ENCODE assay signal across 13 mouse cellular contexts in the genomic region with DNA sequence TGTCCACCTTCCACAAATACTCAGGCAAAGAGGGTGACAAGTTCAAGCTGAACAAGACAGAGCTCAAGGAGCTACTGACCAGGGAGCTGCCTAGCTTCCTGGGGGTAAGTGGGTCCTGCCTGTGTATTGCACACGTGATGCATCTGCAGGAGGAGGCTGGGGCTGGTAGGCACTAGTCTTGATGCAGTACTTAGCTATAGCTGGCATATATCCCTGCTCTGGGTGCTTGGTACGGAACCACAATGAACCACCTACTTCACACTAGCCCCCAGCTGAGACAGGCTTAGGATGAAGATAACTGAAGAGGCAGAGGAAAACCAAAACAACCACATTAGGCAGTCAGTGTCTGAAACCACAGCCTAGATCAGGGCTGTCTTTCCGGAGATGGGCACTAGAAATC. TPM values are rescaled to one million over a fixed set of nuclear protein-coding genes. Genes with fewer than 3 reads are reported as not detected.
A peak's percentile ranks its signal among the peaks of the same experiment; 100 is the strongest.
DNase-seq lines count a peak whose midpoint lies in the region; ATAC-seq and TF ChIP-seq lines count a peak whose summit lies in the region.
"Had no signal": no experiment of that assay in that cellular context is flagged by ENCODE, and none has a peak within 500 bp of the region (broad histone marks: within the 10 kb centered on the region; RNA-seq: fewer than 3 reads in every experiment).

No protein-coding gene starts in this region.

- no peaks in the 10 kb centered on the region for H3K9me3 ChIP-seq in intestine, embryonic 14.5 days (ENCODE audit: control insufficient read depth, low read length)
- no peaks in the 10 kb centered on the region for H3K9me3 ChIP-seq in intestine, postnatal 0 days (ENCODE audit: control insufficient read depth)
- no peaks in the 10 kb centered on the region for H3K9me3 ChIP-seq in embryonic facial prominence, embryonic 15.5 days (replicated peaks)
- H3K9me3 ChIP-seq in hindbrain, embryonic 12.5 days (replicated peaks): no peaks in the 10 kb centered on the region
- H3K9me3 ChIP-seq: G1E; liver, embryonic 12.5 days had no signal

- H3K27ac ChIP-seq in intestine, embryonic 14.5 days (ENCODE audit: low read depth): peak overlapping the region; percentile 40
- H3K27ac ChIP-seq in intestine, postnatal 0 days (ENCODE audit: low read depth, low read length): no peak overlapping the region
- peak overlapping the region; percentile 92 for H3K27ac ChIP-seq in embryonic facial prominence, embryonic 15.5 days (replicated peaks)
- no peak overlapping the region for H3K27ac ChIP-seq in hindbrain, embryonic 12.5 days
- H3K27ac ChIP-seq: liver, embryonic 12.5 days had no signal

- no peak for ATAC-seq in intestine, embryonic 14.5 days (replicated peaks; ENCODE audit: low FRiP score, low TSS enrichment, low read depth)
- ATAC-seq in intestine, postnatal 0 days: no peak
- peak; percentile 45 for ATAC-seq in CD4-positive, CD25-positive, alpha-beta regulatory T cell, adult 4 months
- no peak for ATAC-seq in embryonic facial prominence, embryonic 15.5 days (ENCODE audit: insufficient number of reproducible peaks, low FRiP score, low TSS enrichment, low read depth)
- peak; percentile 19; the same call in 1 of the 2 replicates for ATAC-seq in megakaryocyte progenitor cell, adult 5-6 weeks (replicated peaks; ENCODE audit: poor library complexity)
- ATAC-seq in hindbrain, embryonic 12.5 days (ENCODE audit: low FRiP score): no peak
- no peak for ATAC-seq in cerebellum, adult (ENCODE audit: insufficient number of reproducible peaks, low FRiP score, low TSS enrichment)
- ATAC-seq: liver, embryonic 12.5 days had no signal

- H3K27me3 ChIP-seq in intestine, embryonic 14.5 days (replicated peaks; ENCODE audit: control insufficient read depth, insufficient read depth, low read length): no peaks in the 10 kb centered on the region
- H3K27me3 ChIP-seq in intestine, postnatal 0 days (replicated peaks; ENCODE audit: control insufficient read depth, insufficient read depth, low read length): no peaks in the 10 kb centered on the region
- H3K27me3 ChIP-seq in embryonic facial prominence, embryonic 15.5 days: no peaks in the 10 kb centered on the region
- no peaks in the 10 kb centered on the region for H3K27me3 ChIP-seq in hindbrain, embryonic 12.5 days
- H3K27me3 ChIP-seq: liver, embryonic 12.5 days had no signal

- H3K9ac ChIP-seq in intestine, embryonic 14.5 days (ENCODE audit: low read length): no peak overlapping the region
- H3K9ac ChIP-seq in intestine, postnatal 0 days (ENCODE audit: low read depth, low read length): no peak overlapping the region
- no peak overlapping the region for H3K9ac ChIP-seq in embryonic facial prominence, embryonic 15.5 days
- H3K9ac ChIP-seq in hindbrain, embryonic 12.5 days: no peak overlapping the region
- H3K9ac ChIP-seq: liver, embryonic 12.5 days had no signal

- H3K4me2 ChIP-seq in intestine, embryonic 14.5 days (ENCODE audit: low read length): no peak overlapping the region
- no peak overlapping the region for H3K4me2 ChIP-seq in intestine, postnatal 0 days (replicated peaks; ENCODE audit: low read depth)
- no peak overlapping the region for H3K4me2 ChIP-seq in embryonic facial prominence, embryonic 15.5 days (replicated peaks)
- no peak overlapping the region for H3K4me2 ChIP-seq in hindbrain, embryonic 12.5 days (replicated peaks)
- H3K4me2 ChIP-seq: liver, embryonic 12.5 days had no signal

- 84% methylated on average over 3 of the region's 3 CpGs for WGBS in intestine, embryonic 14.5 days
- 87% methylated on average over 3 of the region's 3 CpGs for WGBS in intestine, postnatal 0 days
- WGBS in embryonic facial prominence, embryonic 15.5 days: 63% methylated on average over 3 of the region's 3 CpGs
- WGBS in hindbrain, embryonic 12.5 days: 87% methylated on average over 3 of the region's 3 CpGs

- H3K36me3 ChIP-seq in intestine, embryonic 14.5 days (ENCODE audit: control insufficient read depth, insufficient read depth, low read length): no peaks in the 10 kb centered on the region
- H3K36me3 ChIP-seq in intestine, postnatal 0 days (ENCODE audit: control insufficient read depth, insufficient read depth): no peaks in the 10 kb centered on the region
- H3K36me3 ChIP-seq in embryonic facial prominence, embryonic 15.5 days: no peaks in the 10 kb centered on the region
- no peaks in the 10 kb centered on the region for H3K36me3 ChIP-seq in hindbrain, embryonic 12.5 days
- H3K36me3 ChIP-seq: G1E; liver, embryonic 12.5 days had no signal

- DNase-seq in intestine, embryonic 14.5 days (ENCODE audit: low spot score): no peak
- no peak for DNase-seq in kidney, postnatal 4 days

- TF ChIP-seq CTCF in intestine, postnatal 0 days (IDR thresholded peaks at IDR 0.05; ENCODE audit: low read depth): no peak

- peaks cover 23% of the 10 kb centered on the region for H3K4me1 ChIP-seq in intestine, embryonic 14.5 days (replicated peaks; ENCODE audit: control insufficient read depth, insufficient read depth, low read length)
- no peaks in the 10 kb centered on the region for H3K4me1 ChIP-seq in intestine, postnatal 0 days (replicated peaks; ENCODE audit: control insufficient read depth, insufficient read depth, low read length)
- peaks cover 70% of the 10 kb centered on the region for H3K4me1 ChIP-seq in embryonic facial prominence, embryonic 15.5 days
- H3K4me1 ChIP-seq in hindbrain, embryonic 12.5 days: peaks cover 4% of the 10 kb centered on the region; the same call in 1 of the 2 replicates

- no peak overlapping the region for H3K4me3 ChIP-seq in intestine, embryonic 14.5 days (ENCODE audit: low read depth, low read length)
- no peak overlapping the region for H3K4me3 ChIP-seq in intestine, postnatal 0 days (ENCODE audit: low read depth, low read length)
- H3K4me3 ChIP-seq in embryonic facial prominence, embryonic 15.5 days (replicated peaks): no peak overlapping the region
- H3K4me3 ChIP-seq in hindbrain, embryonic 12.5 days: no peak overlapping the region
- H3K4me3 ChIP-seq: liver, embryonic 12.5 days had no signal

RNA-seq across cellular contexts. Expression of gene S100a4, which starts 1.5 kb away (rescaled TPM):
- 4.1 and 5.3 TPM in 2 replicates for polyA plus RNA-seq in intestine, embryonic 14.5 days (2014; fragmentation: Nextera tagmentation; extraction: Ambion mirVana)
- 8.6 and 8.7 TPM in 2 replicates for polyA plus RNA-seq in intestine, postnatal 0 days (2015; fragmentation: Nextera tagmentation; extraction: Ambion mirVana)
- 100 to 1,000 TPM in 1 of 2 experiments, 10 to 100 TPM in 1; 74.9 to 104 TPM for polyA plus RNA-seq in CD4-positive, CD25-positive, alpha-beta regulatory T cell, adult 4 months (2017; shearing (Covaris generic))
- polyA plus RNA-seq in embryonic facial prominence, embryonic 15.5 days (2015; fragmentation: Nextera tagmentation; extraction: Ambion mirVana): 24.9 and 31.5 TPM in 2 replicates
- total RNA-seq in megakaryocyte progenitor cell, adult 5-6 weeks (2015): 31.5 and 39.6 TPM in 2 replicates
- total RNA-seq in megakaryocyte progenitor cell, adult 5-6 weeks (2017): 19.4 and 53.6 TPM in 2 replicates
- polyA plus RNA-seq in hindbrain, embryonic 12.5 days (2016; fragmentation: Nextera tagmentation; extraction: Ambion mirVana): 1.2 and 1.3 TPM in 2 replicates
- total RNA-seq: G1E had no signal
- polyA plus RNA-seq: G1E had no signal

RNA-seq across cellular contexts. Expression of gene S100a5, which starts 3.3 kb away (rescaled TPM):
- 5.1 and 8.6 TPM in 2 replicates for polyA plus RNA-seq in intestine, embryonic 14.5 days (2014; fragmentation: Nextera tagmentation; extraction: Ambion mirVana)
- 4.1 and 5.6 TPM in 2 replicates for polyA plus RNA-seq in intestine, postnatal 0 days (2015; fragmentation: Nextera tagmentation; extraction: Ambion mirVana)
- not detected for polyA plus RNA-seq in CD4-positive, CD25-positive, alpha-beta regulatory T cell, adult 4 months (2017; shearing (Covaris generic))
- 2.8 and 3.1 TPM in 2 replicates for polyA plus RNA-seq in embryonic facial prominence, embryonic 15.5 days (2015; fragmentation: Nextera tagmentation; extraction: Ambion mirVana)
- total RNA-seq in megakaryocyte progenitor cell, adult 5-6 weeks (2015): not detected in 2 replicates
- not detected in 2 replicates for total RNA-seq in megakaryocyte progenitor cell, adult 5-6 weeks (2017)
- not detected in 2 replicates for polyA plus RNA-seq in hindbrain, embryonic 12.5 days (2016; fragmentation: Nextera tagmentation; extraction: Ambion mirVana)
- total RNA-seq: adrenal gland, postnatal 25 days; G1E; heart, adult 18-20 months; monocyte, adult 5-6 weeks had no signal
- polyA plus RNA-seq: G1E; liver, embryonic 12.5 days had no signal

RNA-seq across cellular contexts. Expression of gene Gm42674, which starts 3.3 kb away (rescaled TPM):
- polyA plus RNA-seq in intestine, embryonic 14.5 days (2014; fragmentation: Nextera tagmentation; extraction: Ambion mirVana): not detected in 2 replicates
- polyA plus RNA-seq in intestine, postnatal 0 days (2015; fragmentation: Nextera tagmentation; extraction: Ambion mirVana): not detected in 2 replicates
- polyA plus RNA-seq in CD4-positive, CD25-positive, alpha-beta regulatory T cell, adult 4 months (2017; shearing (Covaris generic)): not detected
- polyA plus RNA-seq in embryonic facial prominence, embryonic 15.5 days (2015; fragmentation: Nextera tagmentation; extraction: Ambion mirVana): not detected in 2 replicates
- not detected in 2 replicates for total RNA-seq in megakaryocyte progenitor cell, adult 5-6 weeks (2015)
- not detected in 2 replicates for total RNA-seq in megakaryocyte progenitor cell, adult 5-6 weeks (2017)
- not detected in 2 replicates for polyA plus RNA-seq in hindbrain, embryonic 12.5 days (2016; fragmentation: Nextera tagmentation; extraction: Ambion mirVana)
- total RNA-seq: adrenal gland, postnatal 25 days; G1E; heart, adult 18-20 months; monocyte, adult 5-6 weeks had no signal
- polyA plus RNA-seq: G1E; liver, embryonic 12.5 days had no signal

RNA-seq across cellular contexts. Expression of gene S100a6, which starts 7.6 kb away (rescaled TPM):
- polyA plus RNA-seq in intestine, embryonic 14.5 days (2014; fragmentation: Nextera tagmentation; extraction: Ambion mirVana): 359 and 401 TPM in 2 replicates
- 374 and 424 TPM in 2 replicates for polyA plus RNA-seq in intestine, postnatal 0 days (2015; fragmentation: Nextera tagmentation; extraction: Ambion mirVana)
- polyA plus RNA-seq in CD4-positive, CD25-positive, alpha-beta regulatory T cell, adult 4 months (2017; shearing (Covaris generic)): 100 to 1,000 TPM; 291 to 360 TPM
- polyA plus RNA-seq in embryonic facial prominence, embryonic 15.5 days (2015; fragmentation: Nextera tagmentation; extraction: Ambion mirVana): 449 and 474 TPM in 2 replicates
- total RNA-seq in megakaryocyte progenitor cell, adult 5-6 weeks (2015): 31.2 and 57.3 TPM in 2 replicates
- 10.7 and 21.3 TPM in 2 replicates for total RNA-seq in megakaryocyte progenitor cell, adult 5-6 weeks (2017)
- polyA plus RNA-seq in hindbrain, embryonic 12.5 days (2016; fragmentation: Nextera tagmentation; extraction: Ambion mirVana): 28.5 and 30.3 TPM in 2 replicates
- total RNA-seq: G1E had no signal
- polyA plus RNA-seq: G1E had no signal

RNA-seq across cellular contexts. Expression of gene S100a2, which starts 15.0 kb away (rescaled TPM):
- not detected in 2 replicates for polyA plus RNA-seq in intestine, embryonic 14.5 days (2014; fragmentation: Nextera tagmentation; extraction: Ambion mirVana)
- not detected in 2 replicates for polyA plus RNA-seq in intestine, postnatal 0 days (2015; fragmentation: Nextera tagmentation; extraction: Ambion mirVana)
- polyA plus RNA-seq in CD4-positive, CD25-positive, alpha-beta regulatory T cell, adult 4 months (2017; shearing (Covaris generic)): not detected
- polyA plus RNA-seq in embryonic facial prominence, embryonic 15.5 days (2015; fragmentation: Nextera tagmentation; extraction: Ambion mirVana): not detected in 2 replicates
- not detected in 2 replicates for total RNA-seq in megakaryocyte progenitor cell, adult 5-6 weeks (2015)
- total RNA-seq in megakaryocyte progenitor cell, adult 5-6 weeks (2017): not detected in 2 replicates
- not detected in 2 replicates for polyA plus RNA-seq in hindbrain, embryonic 12.5 days (2016; fragmentation: Nextera tagmentation; extraction: Ambion mirVana)
- total RNA-seq: adrenal gland, postnatal 25 days; G1E; heart, adult 18-20 months; monocyte, adult 5-6 weeks had no signal
- polyA plus RNA-seq: G1E; liver, embryonic 12.5 days had no signal

Comparison
In these comparisons a context has a peak if more than half of its experiments do, and no peak if none do; other contexts are left out.
1. H3K27ac ChIP-seq: peak in intestine, embryonic 14.5 days (single experiment) and embryonic facial prominence, embryonic 15.5 days (single experiment); none in intestine, postnatal 0 days (single experiment) and hindbrain, embryonic 12.5 days (single experiment).
2. ATAC-seq: peak in CD4-positive, CD25-positive, alpha-beta regulatory T cell, adult 4 months (single experiment) and megakaryocyte progenitor cell, adult 5-6 weeks (single experiment); none in intestine, embryonic 14.5 days (single experiment), intestine, postnatal 0 days (single experiment), embryonic facial prominence, embryonic 15.5 days (single experiment), hindbrain, embryonic 12.5 days (single experiment) and cerebellum, adult (single experiment).